Mouse (Mus musculus) testis, adult 2 months (tissue): ENCODE data around the gene Lcat. TPM values are rescaled to one million over a fixed set of nuclear protein-coding genes. Genes with fewer than 3 reads are reported as not detected.
A peak's percentile ranks its signal among the peaks of the same experiment; 100 is the strongest.

Source experiments
- H3K27ac ChIP-seq: fragments of 200-500 bp; 2 replicates; pipeline ENCODE4 v1.5.1; 2012; ENCODE audit warnings: low read depth, low read length; ENCODE audit not compliant: control insufficient read depth, insufficient read depth
- H3K27me3 ChIP-seq: fragments of 200-500 bp; 2 replicates; pipeline ENCODE4 v1.6.1; 2012; ENCODE audit warnings: mild to moderate bottlenecking, low read length, moderate library complexity; ENCODE audit not compliant: control insufficient read depth, insufficient read depth
- H3K36me3 ChIP-seq: fragments of 200-500 bp; 2 replicates; pipeline ENCODE4 v1.6.1; 2012; ENCODE audit warnings: mild to moderate bottlenecking, low read length; ENCODE audit not compliant: control insufficient read depth, insufficient read depth
- H3K4me1 ChIP-seq: fragments of 200-500 bp; 2 replicates; pipeline ENCODE4 v1.6.1; 2012; ENCODE audit warnings: low read length; ENCODE audit not compliant: control insufficient read depth, insufficient read depth
- H3K4me3 ChIP-seq: fragments of 200-500 bp; 2 replicates; pipeline ENCODE4 v1.5.1; 2012; ENCODE audit warnings: low read depth, mild to moderate bottlenecking, low read length, moderate library complexity, mixed read lengths; ENCODE audit not compliant: control insufficient read depth
- CTCF ChIP-seq: fragments of 200-500 bp; IDR thresholded peaks from 2 replicates; pipeline ENCODE4 v1.5.1; 2012; ENCODE audit warnings: low read depth, mild to moderate bottlenecking, inconsistent platforms, low read length, moderate library complexity; ENCODE audit not compliant: control insufficient read depth, insufficient read depth, insufficient replicate concordance
- POLR2A ChIP-seq: fragments of 200-500 bp; IDR thresholded peaks from 2 replicates; pipeline ENCODE4 v1.6.1; 2012; ENCODE audit warnings: low read depth, mild to moderate bottlenecking, inconsistent platforms, low read length, moderate library complexity; ENCODE audit not compliant: control insufficient read depth
- polyA plus RNA-seq: library from polyadenylated mRNA; depleted of rRNA; stranded (reverse); fragments of >200 nt; gene quantifications from 2 replicates; pipeline ENCODE4 v1.2.3, GENCODE M21; 2012

Lcat gene
- polyA plus RNA-seq, 1 experiment, result 0.84 TPM

DNA sequence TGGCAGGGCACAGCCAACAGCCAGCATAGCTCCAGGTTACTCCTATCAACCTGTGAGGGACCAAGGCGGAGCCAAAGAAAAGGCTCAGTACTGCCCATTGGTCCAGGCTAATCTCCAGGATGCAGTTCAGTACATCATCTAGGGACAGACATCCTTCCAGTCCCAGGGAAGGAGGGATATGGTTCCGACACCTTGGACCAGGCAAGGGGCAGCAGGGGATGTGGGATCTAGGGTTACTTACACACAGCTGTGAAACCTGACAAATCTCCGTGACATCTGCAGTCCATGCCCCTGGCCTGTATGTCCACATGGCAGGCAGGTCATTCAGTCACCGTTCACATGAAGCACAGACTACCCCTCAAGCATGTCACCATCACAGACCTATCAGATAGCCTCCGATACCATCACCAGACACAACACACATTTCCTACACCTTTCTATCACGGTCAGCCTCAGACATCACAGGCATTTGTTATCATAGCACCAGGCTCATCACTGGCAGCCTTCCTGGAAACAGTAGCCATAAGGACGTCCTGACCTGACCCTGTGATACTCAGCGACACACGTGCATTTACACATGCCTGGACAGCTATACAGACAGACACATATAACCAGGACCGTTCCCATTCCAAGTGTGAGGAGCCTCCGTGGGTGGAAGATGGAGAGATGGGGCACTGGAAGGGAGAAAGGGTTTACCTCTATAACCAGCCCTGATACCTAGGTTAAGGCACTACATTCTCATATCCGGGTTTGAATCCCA, 21.5 kb upstream of the Lcat start:
- H3K36me3 ChIP-seq, result no peaks in the 10 kb centered on the region
- no peak for TF ChIP-seq POLR2A
- TF ChIP-seq CTCF, result no peak
- H3K4me1 ChIP-seq, result peaks cover 19% of the 10 kb centered on the region
- H3K4me3 ChIP-seq, result peak overlapping the region; percentile 87
- no peak overlapping the region for H3K27ac ChIP-seq
- no peaks in the 10 kb centered on the region for H3K27me3 ChIP-seq

DNA sequence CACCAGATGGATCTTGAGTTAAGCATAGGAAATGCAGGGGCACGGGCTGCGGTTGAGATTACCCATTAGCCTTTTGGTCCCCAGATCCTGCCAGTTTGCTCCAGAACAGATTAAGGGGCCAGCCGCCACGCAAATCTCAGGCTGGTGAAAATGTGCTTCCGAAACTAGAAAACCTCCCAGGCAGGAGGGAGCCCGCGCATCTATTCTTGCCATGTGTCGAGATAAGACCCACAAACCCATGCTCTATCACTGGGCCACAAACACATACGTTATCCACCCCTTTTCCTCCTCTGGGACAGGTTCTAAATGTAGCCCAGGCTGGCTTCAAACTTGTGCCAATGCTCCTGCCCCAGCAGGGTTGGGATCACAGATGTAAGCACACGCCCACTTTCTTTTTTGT, 18.4 kb upstream of the Lcat start:
- TF ChIP-seq POLR2A (no peak), CTCF (no peak)
- no peaks in the 10 kb centered on the region for H3K36me3 ChIP-seq
- no peaks in the 10 kb centered on the region for H3K27me3 ChIP-seq
- H3K4me1 ChIP-seq, result peaks cover 15% of the 10 kb centered on the region
- H3K27ac ChIP-seq, result no peak overlapping the region
- no peak overlapping the region for H3K4me3 ChIP-seq

DNA sequence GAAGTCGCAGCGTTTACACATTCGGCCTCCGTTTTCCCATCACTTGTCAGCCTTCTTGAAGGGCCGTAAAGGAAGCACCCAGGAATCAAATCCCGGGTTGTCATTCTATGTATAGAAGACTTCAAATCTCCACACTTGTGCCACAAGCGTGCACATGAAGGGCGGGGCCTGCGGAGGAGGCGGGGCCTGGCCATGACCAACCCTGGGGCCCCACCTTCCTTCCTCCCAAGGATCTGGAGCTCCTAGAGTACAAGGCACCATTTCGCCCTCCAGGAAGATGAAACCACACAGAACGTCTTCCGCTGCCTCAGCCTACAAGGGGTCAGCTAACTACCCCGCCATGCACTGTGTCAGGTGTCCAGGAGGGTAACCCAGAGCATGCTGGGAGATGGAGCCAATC, 17.9 kb upstream of the Lcat start:
- Histone ChIP-seq H3K27me3 (no peaks in the 10 kb centered on the region), H3K36me3 (no peaks in the 10 kb centered on the region), H3K4me1 (peaks cover 15% of the 10 kb centered on the region), H3K27ac (no peak overlapping the region), H3K4me3 (no peak overlapping the region)
- TF ChIP-seq POLR2A, result no peak
- no peak for TF ChIP-seq CTCF

DNA sequence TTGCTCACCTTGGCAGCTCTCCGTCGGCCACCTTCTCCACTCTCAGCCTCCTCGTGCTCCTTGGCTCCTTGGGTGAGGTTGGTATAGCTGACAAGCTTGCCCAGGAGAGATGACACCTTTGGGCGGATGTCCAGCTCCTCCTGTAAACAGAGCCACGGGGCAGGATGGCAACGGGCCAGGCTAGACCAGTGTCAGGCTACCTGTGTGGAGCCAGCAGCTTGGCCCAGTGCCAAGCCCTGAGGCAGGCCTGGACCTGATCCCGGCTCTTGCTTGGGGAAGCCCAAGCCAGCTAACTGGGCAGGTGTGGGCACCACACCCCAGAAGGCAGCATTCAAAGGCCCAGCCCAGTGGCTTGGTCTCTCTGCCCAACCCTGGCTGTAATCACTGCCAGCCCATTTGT, 16.2 kb upstream of the Lcat start:
- no peak overlapping the region for H3K27ac ChIP-seq
- H3K27me3 ChIP-seq, result no peaks in the 10 kb centered on the region
- TF ChIP-seq POLR2A (no peak), CTCF (no peak)
- H3K4me1 ChIP-seq, result peaks cover 3% of the 10 kb centered on the region; the same call in 1 of the 2 replicates
- no peaks in the 10 kb centered on the region for H3K36me3 ChIP-seq
- no peak overlapping the region for H3K4me3 ChIP-seq

DNA sequence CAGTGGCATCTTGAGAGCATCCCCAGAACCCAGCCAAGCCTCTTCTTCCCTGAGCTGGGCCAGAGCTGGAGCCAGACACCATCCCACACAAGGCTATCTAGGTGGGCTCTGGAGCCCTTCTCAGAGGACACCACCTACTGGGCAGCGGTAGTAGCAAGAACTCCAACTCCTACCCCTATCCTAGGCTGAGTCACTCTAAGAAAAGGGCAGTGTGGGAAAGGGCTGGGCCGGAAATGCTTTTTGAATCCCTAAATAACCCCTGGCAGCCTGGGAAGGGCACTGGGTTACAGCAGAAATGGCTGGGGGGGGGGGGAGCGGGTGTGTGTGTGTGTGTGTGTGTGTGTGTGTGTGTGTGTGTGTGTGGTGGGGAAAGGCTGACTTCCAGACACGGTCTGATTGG, 14.6 kb upstream of the Lcat start:
- 0 out of 2 replicates have a peak, but pooled peaks cover 2% of the 10 kb centered on the region for H3K4me1 ChIP-seq
- H3K27me3 ChIP-seq, result no peaks in the 10 kb centered on the region
- TF ChIP-seq CTCF (no peak), POLR2A (no peak)
- no peaks in the 10 kb centered on the region for H3K36me3 ChIP-seq
- no peak overlapping the region for H3K27ac ChIP-seq
- H3K4me3 ChIP-seq, result no peak overlapping the region

DNA sequence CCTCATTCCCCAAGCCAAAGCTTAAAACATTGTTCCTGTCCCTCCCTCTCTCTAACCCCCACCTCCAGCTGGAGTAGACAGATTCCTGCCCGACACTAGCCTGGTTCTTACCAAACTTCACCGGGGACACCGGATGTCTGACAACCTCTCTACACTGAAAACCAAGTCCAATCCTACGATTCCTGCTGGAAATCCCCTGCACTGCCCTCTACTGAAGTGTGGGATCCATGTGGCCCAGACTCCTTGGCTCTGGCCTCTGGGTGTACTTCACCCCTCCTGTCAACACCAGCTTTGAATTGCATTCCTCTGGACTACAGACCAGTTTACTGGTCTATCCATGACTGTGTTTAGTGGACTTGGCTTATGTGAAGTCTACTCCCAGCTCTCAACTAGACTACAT, 13.4 kb upstream of the Lcat start:
- TF ChIP-seq POLR2A (no peak), CTCF (no peak)
- Histone ChIP-seq H3K27ac (no peak overlapping the region), H3K4me1 (0 out of 2 replicates have a peak, but pooled peaks cover 1% of the 10 kb centered on the region), H3K36me3 (no peaks in the 10 kb centered on the region), H3K4me3 (no peak overlapping the region), H3K27me3 (no peaks in the 10 kb centered on the region)

DNA sequence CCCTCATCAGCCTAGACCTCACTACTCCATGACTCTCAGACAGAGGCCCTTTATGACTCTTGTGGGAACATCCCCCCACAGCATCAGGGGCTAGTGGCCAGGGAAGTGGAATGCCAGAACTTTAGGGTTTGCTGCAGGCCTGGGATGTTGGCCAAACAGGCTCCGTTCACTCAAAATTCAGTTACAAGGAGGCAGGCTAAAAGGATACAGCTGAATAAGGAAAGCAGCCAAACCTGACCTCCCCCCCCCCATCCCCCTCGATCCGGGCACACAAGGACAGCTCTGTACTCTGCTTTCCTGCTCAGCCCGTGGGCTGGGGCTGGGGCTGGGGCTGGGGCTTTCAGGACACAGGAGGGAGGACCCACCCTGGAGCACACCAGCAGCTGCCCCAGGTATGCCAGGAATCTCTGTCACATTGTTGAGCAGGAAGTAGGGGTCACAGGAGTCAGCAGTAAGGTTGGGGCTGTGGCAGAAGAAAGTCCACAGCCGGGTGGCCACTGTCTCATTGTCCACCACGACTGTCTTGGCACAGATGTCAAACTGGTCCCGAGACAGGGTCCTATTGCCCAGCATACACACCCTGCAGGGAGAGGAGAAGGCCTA, 8.0 kb upstream of the Lcat start:
- H3K27ac ChIP-seq, result no peak overlapping the region
- H3K4me1 ChIP-seq, result no peaks in the 10 kb centered on the region
- H3K4me3 ChIP-seq, result no peak overlapping the region
- H3K36me3 ChIP-seq, result no peaks in the 10 kb centered on the region
- no peak for TF ChIP-seq POLR2A
- no peak for TF ChIP-seq CTCF
- no peaks in the 10 kb centered on the region for H3K27me3 ChIP-seq
